Mouse (Mus musculus) MEL (cell line): ENCODE data around the gene Mst1. TPM values are rescaled to one million over a fixed set of nuclear protein-coding genes. Genes with fewer than 3 reads are reported as not detected.

Experiments used
- DNase-seq: peaks from one replicate; pipeline ENCODE4 v3.0.0; 2011; ENCODE audit warnings: low read depth, low spot score
- H3K27ac ChIP-seq: 2 replicates; pipeline ENCODE4 v1.5.1; 2012; ENCODE audit warnings: low read depth, mild to moderate bottlenecking, control low read depth, low read length, moderate library complexity; ENCODE audit not compliant: control insufficient read depth
- H3K27me3 ChIP-seq, 2 experiments: fragments of 150-350 bp in 1 of 2; sonication (generic) in 1 of 2; 2 replicates each; pipeline ENCODE4 v1.6.1; 2012; ENCODE audit warnings: low read length in 2 of 2, mild to moderate bottlenecking in 2 of 2, improper control_type of control experiment in 1 of 2, moderate library complexity in 1 of 2; ENCODE audit not compliant: insufficient read depth in 2 of 2, control insufficient read depth in 1 of 2
- H3K36me3 ChIP-seq, 2 experiments: 2 replicates each; pipeline ENCODE4 v1.6.1; 2012 to 2014; ENCODE audit warnings: low read length in 2 of 2, improper control_type of control experiment in 1 of 2, inconsistent platforms in 1 of 2, mild to moderate bottlenecking in 1 of 2; ENCODE audit not compliant: insufficient read depth in 2 of 2, control insufficient read depth in 1 of 2
- H3K4me1 ChIP-seq, 2 experiments: fragments of 150-350 bp in 1 of 2; sonication (generic) in 1 of 2; 2 replicates each; pipeline ENCODE4 v1.6.1; 2012; ENCODE audit warnings: low read length in 2 of 2, improper control_type of control experiment in 1 of 2, mild to moderate bottlenecking in 1 of 2; ENCODE audit not compliant: insufficient read depth in 2 of 2, control insufficient read depth in 1 of 2
- H3K4me3 ChIP-seq, 2 experiments: fragments of 150-350 bp in 1 of 2; sonication (generic) in 1 of 2; 2 replicates each; pipeline ENCODE4 v1.5.1; 2012; ENCODE audit warnings: low read depth in 2 of 2, low read length in 2 of 2, mild to moderate bottlenecking in 2 of 2, moderate library complexity in 2 of 2, control low read depth in 1 of 2, improper control_type of control experiment in 1 of 2; ENCODE audit not compliant: control insufficient read depth in 1 of 2, insufficient read depth in 1 of 2
- H3K79me2 ChIP-seq: 2 replicates; pipeline ENCODE4 v1.6.1; 2012; ENCODE audit warnings: mild to moderate bottlenecking, low read length, moderate library complexity; ENCODE audit not compliant: control insufficient read depth, poor library complexity, insufficient read depth
- H3K9ac ChIP-seq: 2 replicates; pipeline ENCODE4 v1.6.1; 2012; ENCODE audit warnings: low read depth, mild to moderate bottlenecking, control low read depth, low read length, moderate library complexity; ENCODE audit not compliant: control insufficient read depth, poor library complexity, severe bottlenecking
- H3K9me3 ChIP-seq: fragments of 150-350 bp; sonication (generic); replicated peaks from 2 replicates; pipeline ENCODE4 v1.6.1; 2012; ENCODE audit warnings: mild to moderate bottlenecking, low read length, improper control_type of control experiment, moderate library complexity; ENCODE audit not compliant: insufficient read depth
- CHD1 ChIP-seq: IDR thresholded peaks from 2 replicates; pipeline ENCODE4 v1.6.1; 2012; ENCODE audit warnings: low read depth, mild to moderate bottlenecking, inconsistent platforms, low read length, improper control_type of control experiment
- CHD2 ChIP-seq: IDR thresholded peaks from 2 replicates; pipeline ENCODE4 v1.6.1; 2011; ENCODE audit warnings: low read length, improper control_type of control experiment
- CTCF ChIP-seq, 3 experiments: IDR thresholded peaks in 2 of 3; conservative IDR thresholded peaks in 1 of 3; 2 replicates each; pipeline ENCODE4 v1.5.1; 2011 to 2012; ENCODE audit warnings: low read length in 3 of 3, low read depth in 2 of 3, mild to moderate bottlenecking in 2 of 3, improper control_type of control experiment in 1 of 3, inconsistent platforms in 1 of 3, mixed read lengths in 1 of 3, moderate library complexity in 1 of 3; ENCODE audit not compliant: control insufficient read depth in 1 of 3, insufficient read depth in 1 of 3, poor library complexity in 1 of 3, severe bottlenecking in 1 of 3
- E2F4 ChIP-seq: IDR thresholded peaks from 2 replicates; pipeline ENCODE4 v1.6.1; 2011; ENCODE audit warnings: low read depth, low read length, improper control_type of control experiment, borderline replicate concordance
- EP300 ChIP-seq, 2 experiments: IDR thresholded peaks; 2 replicates each; pipeline ENCODE4 v1.6.1; 2011; ENCODE audit warnings: improper control_type of control experiment in 2 of 2, low read length in 2 of 2, low read depth in 1 of 2, mild to moderate bottlenecking in 1 of 2
- ETS1 ChIP-seq: IDR thresholded peaks from 2 replicates; pipeline ENCODE4 v1.6.1; 2012; ENCODE audit warnings: low read depth, mild to moderate bottlenecking, inconsistent platforms, low read length, improper control_type of control experiment, moderate library complexity
- GABPA ChIP-seq: IDR thresholded peaks from 2 replicates; pipeline ENCODE4 v1.6.1; 2012; ENCODE audit warnings: low read depth, mild to moderate bottlenecking, inconsistent platforms, low read length, improper control_type of control experiment, moderate library complexity
- GATA1 ChIP-seq: IDR thresholded peaks from 2 replicates; pipeline ENCODE4 v1.6.1; 2011; ENCODE audit warnings: low read depth, low read length, improper control_type of control experiment
- JUND ChIP-seq: IDR thresholded peaks from 2 replicates; pipeline ENCODE4 v1.6.1; 2011; ENCODE audit warnings: low read depth, mild to moderate bottlenecking, improper control_type of control experiment, low read length
- MAFK ChIP-seq: IDR thresholded peaks from 2 replicates; pipeline ENCODE4 v1.6.1; 2011; ENCODE audit warnings: low read depth, mild to moderate bottlenecking, low read length, improper control_type of control experiment, borderline replicate concordance
- MAX ChIP-seq: IDR thresholded peaks from 2 replicates; pipeline ENCODE4 v1.6.1; 2011; ENCODE audit warnings: low read length, improper control_type of control experiment
- MAZ ChIP-seq: IDR thresholded peaks from 2 replicates; pipeline ENCODE4 v1.6.1; 2012; ENCODE audit warnings: low read depth, mild to moderate bottlenecking, inconsistent platforms, low read length, improper control_type of control experiment
- MEF2A ChIP-seq: IDR thresholded peaks from 2 replicates; pipeline ENCODE4 v1.6.1; 2014; ENCODE audit warnings: low read depth, mild to moderate bottlenecking, inconsistent platforms, low read length, improper control_type of control experiment; ENCODE audit not compliant: poor library complexity, insufficient replicate concordance, severe bottlenecking; ENCODE audit errors: extremely low read depth
- MXI1 ChIP-seq: IDR thresholded peaks from 2 replicates; pipeline ENCODE4 v1.6.1; 2011; ENCODE audit warnings: mild to moderate bottlenecking, low read depth, low read length, improper control_type of control experiment
- MYB ChIP-seq: IDR thresholded peaks from 2 replicates; pipeline ENCODE4 v1.6.1; 2011; ENCODE audit warnings: mild to moderate bottlenecking, low read depth, low read length, improper control_type of control experiment
- MYC ChIP-seq: IDR thresholded peaks from 2 replicates; pipeline ENCODE4 v1.6.1; 2011; ENCODE audit warnings: low read depth, mild to moderate bottlenecking, low read length, improper control_type of control experiment, moderate library complexity
- NRF1 ChIP-seq: IDR thresholded peaks from 2 replicates; pipeline ENCODE4 v1.6.1; 2014; ENCODE audit warnings: low read depth, mild to moderate bottlenecking, inconsistent platforms, low read length, improper control_type of control experiment, moderate library complexity; ENCODE audit not compliant: poor library complexity, insufficient read depth, severe bottlenecking
- POLR2A ChIP-seq, 2 experiments: IDR thresholded peaks; 2 replicates each; pipeline ENCODE4 v1.6.1; 2011 to 2012; ENCODE audit warnings: low read length in 2 of 2, mild to moderate bottlenecking in 2 of 2, control low read depth in 1 of 2, improper control_type of control experiment in 1 of 2, low read depth in 1 of 2, moderate library complexity in 1 of 2; ENCODE audit not compliant: control insufficient read depth in 1 of 2, insufficient read depth in 1 of 2, poor library complexity in 1 of 2
- POLR2AphosphoS2 ChIP-seq: IDR thresholded peaks from 2 replicates; pipeline ENCODE4 v1.6.1; 2011; ENCODE audit warnings: low read length, improper control_type of control experiment
- POLR2AphosphoS5 ChIP-seq: IDR thresholded peaks from 2 replicates; pipeline ENCODE4 v1.6.1; 2012; ENCODE audit warnings: low read depth, borderline replicate concordance, mild to moderate bottlenecking, inconsistent platforms, low read length, moderate library complexity, mixed read lengths
- RAD21 ChIP-seq: IDR thresholded peaks from 2 replicates; pipeline ENCODE4 v1.6.1; 2011; ENCODE audit warnings: mild to moderate bottlenecking, low read depth, low read length, improper control_type of control experiment
- SIN3A ChIP-seq: IDR thresholded peaks from 2 replicates; pipeline ENCODE4 v1.6.1; 2012; ENCODE audit warnings: low read length, improper control_type of control experiment, inconsistent platforms
- SMC3 ChIP-seq: IDR thresholded peaks from 2 replicates; pipeline ENCODE4 v1.6.1; 2011; ENCODE audit warnings: low read depth, low read length, improper control_type of control experiment
- TAL1 ChIP-seq: IDR thresholded peaks from 2 replicates; pipeline ENCODE4 v1.6.1; 2012; ENCODE audit warnings: mild to moderate bottlenecking, inconsistent platforms, low read length, moderate library complexity, mixed read lengths
- TBP ChIP-seq: IDR thresholded peaks from 2 replicates; pipeline ENCODE4 v1.8.0; 2011; ENCODE audit warnings: low read depth, low read length, improper control_type of control experiment
- TCF12 ChIP-seq: IDR thresholded peaks from 2 replicates; pipeline ENCODE4 v1.6.1; 2014; ENCODE audit warnings: low read depth, mild to moderate bottlenecking, inconsistent platforms, low read length, improper control_type of control experiment, moderate library complexity
- UBTF ChIP-seq: IDR thresholded peaks from 2 replicates; pipeline ENCODE4 v1.6.1; 2012; ENCODE audit warnings: low read depth, mild to moderate bottlenecking, inconsistent platforms, low read length, improper control_type of control experiment, moderate library complexity, borderline replicate concordance; ENCODE audit not compliant: insufficient read depth
- USF1 ChIP-seq: IDR thresholded peaks from 2 replicates; pipeline ENCODE4 v1.6.1; 2014; ENCODE audit warnings: low read depth, mild to moderate bottlenecking, inconsistent platforms, low read length, improper control_type of control experiment, moderate library complexity
- USF2 ChIP-seq, 2 experiments: IDR thresholded peaks; 2 replicates each; pipeline ENCODE4 v1.6.1; 2011 to 2012; ENCODE audit warnings: improper control_type of control experiment in 2 of 2, low read length in 2 of 2, borderline replicate concordance in 1 of 2, inconsistent platforms in 1 of 2, low read depth in 1 of 2, mild to moderate bottlenecking in 1 of 2; ENCODE audit not compliant: insufficient read depth in 1 of 2
- ZC3H11A ChIP-seq: IDR thresholded peaks from 2 replicates; pipeline ENCODE4 v1.6.1; 2012; ENCODE audit warnings: low read depth, mild to moderate bottlenecking, inconsistent platforms, low read length, improper control_type of control experiment
- ZKSCAN1 ChIP-seq: IDR thresholded peaks from 2 replicates; pipeline ENCODE4 v1.6.1; 2012; ENCODE audit warnings: low read depth, mild to moderate bottlenecking, inconsistent platforms, low read length, improper control_type of control experiment, moderate library complexity
- ZMIZ1 ChIP-seq: IDR thresholded peaks from 2 replicates; pipeline ENCODE4 v1.6.1; 2012; ENCODE audit warnings: low read depth, mild to moderate bottlenecking, inconsistent platforms, low read length, improper control_type of control experiment, moderate library complexity
- ZNF384 ChIP-seq: IDR thresholded peaks from 2 replicates; pipeline ENCODE4 v1.6.1; 2012; ENCODE audit warnings: low read depth, mild to moderate bottlenecking, inconsistent platforms, low read length, improper control_type of control experiment
- polyA plus RNA-seq, 2 experiments: library from polyadenylated mRNA; stranded (reverse) in 1 of 2; unstranded in 1 of 2; fragments of >175 nt in 1 of 2; fragments of >200 nt in 1 of 2; gene quantifications; 2 replicates each; pipeline versions ENCODE4 v1.2.1 to v1.2.4; 2012; ENCODE audit warnings: low replicate concordance in 2 of 2, low read depth in 1 of 2; ENCODE audit not compliant: insufficient read length in 2 of 2, insufficient read depth in 1 of 2, missing spikeins in 1 of 2
- total RNA-seq: library from RNA; depleted of rRNA; stranded (reverse); fragments of 300-350 nt; gene quantifications from 2 replicates; pipeline ENCODE4 v1.2.3, GENCODE M21; 2012

The Mst1 gene
- total and polyA plus RNA-seq, 3 experiments = 1.6 to 10.0 TPM; not detected in 1

GRCm38 (mm10) chr9:108094998-108095411 is 14.8 kb downstream of the Mst1 start:
- Histone ChIP-seq H3K4me3 (peak overlapping the region; percentile 66 to 77), H3K36me3 (no peaks in the 10 kb centered on the region; a peak in 1 of 4 replicates), H3K9me3 (no peaks in the 10 kb centered on the region), H3K4me1 (peaks cover 3 to 10% of the 10 kb centered on the region in 2 experiments; a peak in 3 of 4 replicates), H3K79me2 (peaks cover 10% of the 10 kb centered on the region), H3K27ac (peak overlapping the region; percentile 85), H3K27me3 (no peaks in the 10 kb centered on the region), H3K9ac (peak overlapping the region; percentile 69)
- TF ChIP-seq RAD21 (no peak), TBP (0 out of 2 replicates have a peak, but pooled peaks have one; percentile 27), MXI1 (no peak), E2F4 (no peak), MAFK (no peak), ETS1 (peak; percentile 56; the same call in 1 of the 2 replicates), MEF2A (no peak), UBTF (no peak), POLR2AphosphoS2 (no peak), SIN3A (peak; percentile 50; the same call in 1 of the 2 replicates), ZC3H11A (no peak), TAL1 (peak; percentile 91), TCF12 (peak; percentile 86), USF2 (IDR thresholded peaks at IDR 0.05; ENCODE audit: borderline replicate concordance in 1 of 2, insufficient read depth in 1 of 2, low read depth in 1 of 2, low read length in 2 of 2) (no peak), USF1 (no peak), POLR2AphosphoS5 (no peak), MAZ (peak; percentile 22; the same call in 1 of the 2 replicates), JUND (no peak), CTCF (IDR thresholded peaks at IDR 0.05 in 2 of 3, conservative IDR thresholded peaks at IDR 0.05 in 1 of 3; ENCODE audit: control insufficient read depth in 1 of 3, insufficient read depth in 1 of 3, low read depth in 2 of 3, low read length in 3 of 3, poor library complexity in 1 of 3, severe bottlenecking in 1 of 3) (no peak), MYB (no peak), CHD1 (no peak), ZKSCAN1 (no peak), EP300 (IDR thresholded peaks at IDR 0.05; ENCODE audit: low read depth in 1 of 2, low read length in 2 of 2) (peak; percentile 58 to 85), SMC3 (no peak), MAX (no peak), ZMIZ1 (no peak; the same call in 1 of the 2 replicates), CHD2 (no peak), ZNF384 (no peak), GATA1 (peak; percentile 70), POLR2A (IDR thresholded peaks at IDR 0.05; ENCODE audit: control insufficient read depth in 1 of 2, insufficient read depth in 1 of 2, low read depth in 1 of 2, low read length in 2 of 2, poor library complexity in 1 of 2) (peak in 1 of 2 experiments; percentile 35; a peak in 1 of 4 replicates), MYC (no peak), GABPA (no peak), NRF1 (no peak)
- peak; percentile 86 for DNase-seq
